Mouse (Mus musculus): ENCODE data around the gene Mdm2.

GRCm38 (mm10) chr10:117694255-117694953, 16.2 kb downstream of the Mdm2 start:
- no peak for TF ChIP-seq GATA1 (IDR thresholded peaks at IDR 0.05; ENCODE audit: borderline replicate concordance, low read length)
- TF ChIP-seq FLI1 (IDR thresholded peaks at IDR 0.05; ENCODE audit: low read length): no peak
